Mouse (Mus musculus) ovary, postnatal 14 days (tissue): Measurements from ENCODE around the gene Pzp.

Source experiments
- DNase-seq: peaks from one replicate; pipeline ENCODE4 v3.0.0; 2022; ENCODE audit warnings: low spot score

Pzp gene

GRCm38 (mm10) chr6:128436356-128437005 lies 90.0 kb downstream of the Pzp start:
- DNase-seq = no peak

- DNase-seq = peak; percentile 62
Observed at GRCm38 (mm10) chr6:128435474-128435873, 91.0 kb downstream of the Pzp start.
